Mouse (Mus musculus): Measurements from ENCODE around the gene Arhgap33. TPM values are rescaled to one million over a fixed set of nuclear protein-coding genes. Genes with fewer than 3 reads are reported as not detected.

The Arhgap33 gene
- polyA plus RNA-seq, 1 experiment from 2014 or later = 1.5 TPM

DNA sequence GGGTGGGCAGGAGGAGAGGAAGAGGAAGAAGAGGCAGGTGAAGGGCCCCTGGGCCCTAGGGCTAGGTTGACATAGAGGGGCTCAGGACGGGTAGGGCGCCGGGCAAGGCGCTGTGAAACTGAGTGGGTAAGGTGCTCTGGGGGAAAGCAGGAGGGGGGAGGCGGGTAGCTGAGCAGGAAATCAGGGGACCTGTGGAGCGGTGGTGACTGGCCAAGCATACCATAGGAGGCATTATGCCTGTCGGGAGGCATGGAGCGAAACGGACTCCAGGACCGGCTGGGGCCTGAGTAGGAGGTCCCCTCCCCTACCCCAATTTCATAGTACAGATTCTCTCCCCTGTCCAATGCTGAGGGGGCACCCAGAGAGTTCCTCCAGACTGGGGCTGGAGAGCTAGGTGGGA is 12.0 kb downstream of the Arhgap33 start:
- no peak overlapping the region for H3K4me3 ChIP-seq (ENCODE audit: low read depth, low read length)
- no peak for TF ChIP-seq CTCF (IDR thresholded peaks at IDR 0.05; ENCODE audit: low read depth)
- no peaks in the 10 kb centered on the region for H3K4me1 ChIP-seq (replicated peaks; ENCODE audit: control insufficient read depth, insufficient read depth)
- H3K27me3 ChIP-seq (ENCODE audit: control insufficient read depth, insufficient read depth, low read length) = no peaks in the 10 kb centered on the region
- WGBS = 95% methylated on average over 10 of the region's 10 CpGs
- H3K36me3 ChIP-seq (ENCODE audit: control insufficient read depth, insufficient read depth, low read length) = peaks cover 12% of the 10 kb centered on the region; the same call in 1 of the 2 replicates
- H3K4me2 ChIP-seq (replicated peaks; ENCODE audit: low read depth) = no peak overlapping the region
- H3K27ac ChIP-seq (replicated peaks) = no peak overlapping the region
- no peak overlapping the region for H3K9ac ChIP-seq (ENCODE audit: low read length)
- H3K9me3 ChIP-seq (ENCODE audit: control insufficient read depth, low read length) = no peaks in the 10 kb centered on the region
- DNase-seq (ENCODE audit: low spot score) = no peak
- ATAC-seq (ENCODE audit: low FRiP score, low TSS enrichment) = no peak

DNA sequence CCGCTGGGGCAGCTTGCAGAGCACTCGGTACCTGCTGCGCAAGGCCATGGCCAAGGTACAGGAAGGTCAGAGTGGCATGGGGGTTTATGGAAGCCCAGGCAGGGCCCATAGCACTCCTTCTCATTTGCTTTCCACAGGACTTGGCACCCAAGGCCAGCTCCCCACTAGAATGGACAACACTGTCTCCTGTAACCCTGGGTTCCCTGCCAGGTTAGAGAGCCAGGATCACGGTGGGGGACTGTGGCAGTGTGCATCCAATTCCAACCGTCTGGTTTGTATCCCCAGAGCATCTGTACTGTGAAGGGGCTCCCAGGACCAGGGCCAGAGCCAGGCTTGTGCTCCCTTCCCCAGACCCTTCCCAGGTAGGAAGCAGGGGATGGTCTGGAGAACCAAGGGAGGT is 14.0 kb downstream of the Arhgap33 start:
- no peak for ATAC-seq (ENCODE audit: low FRiP score, low TSS enrichment)
- WGBS = 71% methylated on average over 5 of the region's 5 CpGs
- no peak for TF ChIP-seq CTCF (IDR thresholded peaks at IDR 0.05; ENCODE audit: low read depth)
- TF ChIP-seq EP300 (optimal IDR thresholded peaks at IDR 0.05) = no peak
- no peak overlapping the region for H3K4me2 ChIP-seq (replicated peaks; ENCODE audit: low read depth)
- 0 out of 2 replicates have a peak, but pooled peaks cover 9% of the 10 kb centered on the region for H3K36me3 ChIP-seq (ENCODE audit: control insufficient read depth, insufficient read depth, low read length)
- H3K9me3 ChIP-seq (ENCODE audit: control insufficient read depth, low read length) = no peaks in the 10 kb centered on the region
- H3K4me3 ChIP-seq (ENCODE audit: low read depth, low read length) = no peak overlapping the region
- H3K27ac ChIP-seq (replicated peaks) = no peak overlapping the region
- H3K9ac ChIP-seq (ENCODE audit: low read length) = no peak overlapping the region
- no peak for DNase-seq (ENCODE audit: low spot score)
- H3K27me3 ChIP-seq (ENCODE audit: control insufficient read depth, insufficient read depth, low read length) = no peaks in the 10 kb centered on the region
- H3K4me1 ChIP-seq (replicated peaks; ENCODE audit: control insufficient read depth, insufficient read depth) = no peaks in the 10 kb centered on the region

DNA sequence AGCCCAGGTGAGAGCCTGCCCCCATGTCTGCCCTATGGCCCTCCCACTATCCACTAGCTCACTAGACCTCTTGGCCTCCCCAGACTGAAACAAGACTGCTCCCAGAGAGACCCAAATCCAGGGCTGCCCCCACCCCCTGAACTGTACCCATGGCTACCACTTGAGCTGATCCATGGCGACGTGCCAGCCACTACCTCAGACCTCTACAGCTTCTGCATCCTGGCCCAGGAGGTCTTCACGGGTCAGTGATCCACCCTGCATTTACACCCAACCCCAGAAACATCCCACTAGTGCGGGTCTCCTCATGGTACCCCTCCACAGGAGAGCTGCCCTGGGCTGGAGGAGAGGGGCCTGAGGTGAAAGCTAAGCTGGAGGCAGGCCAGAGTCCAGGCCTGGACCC is 14.5 kb downstream of the Arhgap33 start:
- H3K4me2 ChIP-seq (replicated peaks; ENCODE audit: low read depth) = no peak overlapping the region
- H3K9me3 ChIP-seq (ENCODE audit: control insufficient read depth, low read length) = no peaks in the 10 kb centered on the region
- ATAC-seq (ENCODE audit: low FRiP score, low TSS enrichment) (no peak; the same call in 1 of the 2 replicates), DNase-seq (ENCODE audit: low spot score) (no peak)
- no peak overlapping the region for H3K4me3 ChIP-seq (ENCODE audit: low read depth, low read length)
- 0 out of 2 replicates have a peak, but pooled peaks cover 7% of the 10 kb centered on the region for H3K36me3 ChIP-seq (ENCODE audit: control insufficient read depth, insufficient read depth, low read length)
- no peak overlapping the region for H3K9ac ChIP-seq (ENCODE audit: low read length)
- H3K4me1 ChIP-seq (replicated peaks; ENCODE audit: control insufficient read depth, insufficient read depth) = no peaks in the 10 kb centered on the region
- H3K27ac ChIP-seq (replicated peaks) = no peak overlapping the region
- no peaks in the 10 kb centered on the region for H3K27me3 ChIP-seq (ENCODE audit: control insufficient read depth, insufficient read depth, low read length)
- TF ChIP-seq EP300 (optimal IDR thresholded peaks at IDR 0.05) (no peak), CTCF (IDR thresholded peaks at IDR 0.05; ENCODE audit: low read depth) (no peak)
- whole genome bisulfite sequencing = 71% methylated on average over 4 of the region's 4 CpGs

DNA sequence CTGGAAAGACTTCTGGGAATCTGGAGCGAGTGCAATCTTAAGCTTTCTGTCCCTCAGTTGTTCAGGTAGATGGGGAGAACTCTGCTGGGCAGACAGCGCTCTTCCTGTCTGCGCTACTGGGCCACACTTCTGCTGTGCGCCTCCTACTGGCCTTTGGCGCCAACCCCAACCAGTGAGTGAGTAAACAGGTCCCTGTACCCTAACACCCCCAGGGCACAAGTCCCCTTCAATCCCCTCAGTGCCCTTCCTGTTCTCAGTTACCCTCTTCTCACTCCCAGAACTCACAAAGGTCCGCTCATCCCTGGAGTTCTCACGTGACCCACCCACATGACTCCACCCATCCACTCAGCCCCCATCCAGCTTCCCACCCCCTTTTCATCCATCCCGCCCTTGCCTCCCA is 16.5 kb downstream of the Arhgap33 start:
- H3K4me3 ChIP-seq (ENCODE audit: low read depth, low read length) = no peak overlapping the region
- H3K36me3 ChIP-seq (ENCODE audit: control insufficient read depth, insufficient read depth, low read length) = no peaks in the 10 kb centered on the region
- H3K4me1 ChIP-seq (replicated peaks; ENCODE audit: control insufficient read depth, insufficient read depth) = no peaks in the 10 kb centered on the region
- no peak overlapping the region for H3K27ac ChIP-seq (replicated peaks)
- no peak overlapping the region for H3K4me2 ChIP-seq (replicated peaks; ENCODE audit: low read depth)
- no peak for TF ChIP-seq CTCF (IDR thresholded peaks at IDR 0.05; ENCODE audit: low read depth)
- TF ChIP-seq EP300 (optimal IDR thresholded peaks at IDR 0.05) = no peak
- no peak overlapping the region for H3K9ac ChIP-seq (ENCODE audit: low read length)
- H3K9me3 ChIP-seq (ENCODE audit: control insufficient read depth, low read length) = no peaks in the 10 kb centered on the region
- no peak for ATAC-seq (ENCODE audit: low FRiP score, low TSS enrichment)
- DNase-seq (ENCODE audit: low spot score) = no peak
- WGBS = 35% methylated on average over 8 of the region's 8 CpGs
- no peaks in the 10 kb centered on the region for H3K27me3 ChIP-seq (ENCODE audit: control insufficient read depth, insufficient read depth, low read length)

DNA sequence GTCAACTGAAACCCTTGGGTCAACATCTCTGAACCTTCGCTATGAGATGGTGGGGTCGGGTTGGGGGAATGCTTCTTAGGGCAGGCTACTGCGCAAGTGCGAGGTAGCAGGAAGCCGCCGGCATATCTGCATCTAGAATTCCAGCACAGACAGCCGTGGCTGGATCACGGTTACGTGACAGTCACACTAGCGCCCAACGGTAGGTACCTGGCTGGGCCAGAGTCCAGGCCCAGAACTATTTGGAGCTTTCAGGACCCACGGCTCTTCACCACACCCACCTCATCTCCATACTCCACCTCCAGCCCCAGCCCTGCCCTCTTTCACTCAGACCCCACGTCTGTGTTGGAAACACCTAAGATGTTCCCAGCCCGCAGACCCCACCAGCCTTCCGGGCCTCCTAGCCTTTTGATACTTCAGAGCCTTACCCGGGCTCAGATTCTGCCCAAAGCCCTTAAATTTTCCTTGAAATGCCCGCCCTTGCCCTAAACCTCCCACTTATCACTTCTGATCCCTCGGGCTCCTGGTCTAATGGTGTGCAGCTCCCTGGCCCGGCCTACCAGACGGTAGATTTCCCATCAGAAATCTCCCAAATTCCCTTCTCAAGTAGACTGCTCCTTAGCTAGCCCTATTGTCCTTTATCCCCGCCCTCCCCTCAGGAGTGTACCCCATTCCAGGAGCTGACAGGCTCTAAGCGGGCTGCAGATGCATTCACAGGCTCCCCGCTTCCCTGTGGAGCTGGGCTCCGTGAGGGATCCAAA is 19.7 kb downstream of the Arhgap33 start:
- ATAC-seq (ENCODE audit: low FRiP score, low TSS enrichment) = no peak
- Histone ChIP-seq H3K9me3 (ENCODE audit: control insufficient read depth, low read length) (no peaks in the 10 kb centered on the region), H3K4me3 (ENCODE audit: low read depth, low read length) (no peak overlapping the region), H3K4me2 (replicated peaks; ENCODE audit: low read depth) (no peak overlapping the region), H3K4me1 (replicated peaks; ENCODE audit: control insufficient read depth, insufficient read depth) (no peaks in the 10 kb centered on the region), H3K9ac (ENCODE audit: low read length) (no peak overlapping the region), H3K36me3 (ENCODE audit: control insufficient read depth, insufficient read depth, low read length) (no peaks in the 10 kb centered on the region), H3K27ac (replicated peaks) (no peak overlapping the region), H3K27me3 (ENCODE audit: control insufficient read depth, insufficient read depth, low read length) (no peaks in the 10 kb centered on the region)
- TF ChIP-seq EP300 (optimal IDR thresholded peaks at IDR 0.05) (no peak), CTCF (IDR thresholded peaks at IDR 0.05; ENCODE audit: low read depth) (no peak)
- DNase-seq (ENCODE audit: low spot score) = no peak
- 55% methylated on average over 24 of the region's 24 CpGs for WGBS

- Histone ChIP-seq H3K4me2 (replicated peaks; ENCODE audit: low read depth) (no peak overlapping the region), H3K9ac (ENCODE audit: low read length) (no peak overlapping the region), H3K9me3 (ENCODE audit: control insufficient read depth, low read length) (no peaks in the 10 kb centered on the region), H3K36me3 (ENCODE audit: control insufficient read depth, insufficient read depth, low read length) (no peaks in the 10 kb centered on the region), H3K27ac (replicated peaks) (no peak overlapping the region), H3K4me1 (replicated peaks; ENCODE audit: control insufficient read depth, insufficient read depth) (no peaks in the 10 kb centered on the region), H3K4me3 (ENCODE audit: low read depth, low read length) (no peak overlapping the region), H3K27me3 (ENCODE audit: control insufficient read depth, insufficient read depth, low read length) (no peaks in the 10 kb centered on the region)
- TF ChIP-seq CTCF (IDR thresholded peaks at IDR 0.05; ENCODE audit: low read depth) (no peak), EP300 (optimal IDR thresholded peaks at IDR 0.05) (no peak)
- DNase-seq (ENCODE audit: low spot score) (no peak), ATAC-seq (ENCODE audit: low FRiP score, low TSS enrichment) (no peak)
- 63% methylated on average over 4 of the region's 4 CpGs for WGBS
Observed at GRCm38 (mm10) chr7:30508061-30508460, 26.8 kb downstream of the Arhgap33 start.
